9 mouse cellular contexts compared by ENCODE assay signal in the genomic region with DNA sequence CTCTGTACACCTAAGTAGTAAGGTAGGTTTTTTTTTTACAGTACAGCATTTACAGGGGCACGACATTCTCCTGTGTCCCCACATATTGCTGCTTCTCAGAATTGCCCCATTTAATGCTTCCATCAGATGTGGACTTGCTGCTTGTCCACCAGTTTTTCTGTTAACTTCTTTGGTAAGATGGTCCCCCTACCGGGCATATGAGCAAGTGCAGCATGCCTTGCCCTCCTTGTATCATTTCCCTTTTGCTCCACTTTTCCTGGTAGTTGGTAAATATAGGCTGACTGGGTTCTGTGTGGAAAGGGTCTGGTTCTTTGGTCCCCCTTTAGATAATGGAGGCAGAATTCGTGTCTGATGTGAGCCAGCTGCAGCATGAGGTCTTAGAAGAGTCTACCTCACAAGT. TPM values are rescaled to one million over a fixed set of nuclear protein-coding genes. Genes with fewer than 3 reads are reported as not detected.
DNase-seq lines count a peak whose midpoint lies in the region; ATAC-seq and TF ChIP-seq lines count a peak whose summit lies in the region.
"Had no signal": no experiment of that assay in that cellular context is flagged by ENCODE, and none has a peak within 500 bp of the region (broad histone marks: within the 10 kb centered on the region; RNA-seq: fewer than 3 reads in every experiment).

No protein-coding gene starts in this region.

- H3K9me3 ChIP-seq in midbrain, embryonic 14.5 days (ENCODE audit: control insufficient read depth, low read length) = no peaks in the 10 kb centered on the region
- no peaks in the 10 kb centered on the region for H3K9me3 ChIP-seq in midbrain, embryonic 16.5 days (replicated peaks; ENCODE audit: control insufficient read depth, low read length, poor library complexity, severe bottlenecking)
- no peaks in the 10 kb centered on the region for H3K9me3 ChIP-seq in hindbrain, postnatal 0 days (ENCODE audit: low read length)
- H3K9me3 ChIP-seq: midbrain, embryonic 12.5 days had no signal

- peaks cover 9% of the 10 kb centered on the region for H3K36me3 ChIP-seq in midbrain, embryonic 14.5 days (ENCODE audit: control insufficient read depth, insufficient read depth, low read length)
- no peaks in the 10 kb centered on the region for H3K36me3 ChIP-seq in midbrain, embryonic 16.5 days (ENCODE audit: control insufficient read depth, insufficient read depth, low read length)
- 0 out of 2 replicates have a peak, but pooled peaks cover 5% of the 10 kb centered on the region for H3K36me3 ChIP-seq in hindbrain, postnatal 0 days (ENCODE audit: insufficient read depth, low read length)

- no peak overlapping the region for H3K27ac ChIP-seq in midbrain, embryonic 14.5 days (replicated peaks; ENCODE audit: low read depth, low read length)
- no peak overlapping the region for H3K27ac ChIP-seq in midbrain, embryonic 16.5 days (ENCODE audit: low read length)
- H3K27ac ChIP-seq in hindbrain, postnatal 0 days = no peak overlapping the region
- H3K27ac ChIP-seq: midbrain, embryonic 12.5 days had no signal

- peak; percentile 35 for DNase-seq in adrenal gland, adult 8-10 months
- DNase-seq in adrenal gland, postnatal 25 days = no peak
- DNase-seq in midbrain, embryonic 14.5 days = peak; percentile 78
- peak; percentile 63 for DNase-seq in brain, embryonic 14.5 days (ENCODE audit: low read depth)
- peak; percentile 74 for DNase-seq in hindbrain, postnatal 0 days (ENCODE audit: low spot score)
- peak; percentile 43 to 53 for DNase-seq in left cerebral cortex, postnatal 10 days (ENCODE audit: extremely low spot score in 1 of 2, low spot score in 2 of 2)
- DNase-seq in skeletal muscle tissue, adult 2 months (ENCODE audit: low read depth, low spot score) = peak; percentile 17

- TF ChIP-seq CTCF in brain, embryonic 14.5 days (IDR thresholded peaks at IDR 0.05; ENCODE audit: borderline replicate concordance, extremely low read depth, insufficient read depth, insufficient read length) = peak; percentile 75; the same call in 1 of the 2 replicates
- TF ChIP-seq CTCF in hindbrain, postnatal 0 days (IDR thresholded peaks at IDR 0.05; ENCODE audit: low read depth) = peak; percentile 87

- intact Hi-C loops in left cerebral cortex, postnatal 10 days (cut with DNase I) = loop anchor here (2.0 kb wide), 1 partner anchor 67 kb away; the partner anchor contains the start of gene Adra2b

- no peak overlapping the region for H3K9ac ChIP-seq in midbrain, embryonic 14.5 days (replicated peaks; ENCODE audit: low read length)
- no peak overlapping the region for H3K9ac ChIP-seq in midbrain, embryonic 16.5 days (ENCODE audit: low read depth, low read length)
- H3K9ac ChIP-seq in hindbrain, postnatal 0 days (replicated peaks; ENCODE audit: low read length) = no peak overlapping the region
- H3K9ac ChIP-seq: midbrain, embryonic 12.5 days had no signal

- no peaks in the 10 kb centered on the region for H3K27me3 ChIP-seq in midbrain, embryonic 14.5 days (ENCODE audit: control insufficient read depth, insufficient read depth, low read length)
- no peaks in the 10 kb centered on the region for H3K27me3 ChIP-seq in midbrain, embryonic 16.5 days (ENCODE audit: control insufficient read depth, insufficient read depth, low read depth, low read length)
- H3K27me3 ChIP-seq in hindbrain, postnatal 0 days (ENCODE audit: insufficient read depth, low read length) = no peaks in the 10 kb centered on the region

- H3K4me3 ChIP-seq in midbrain, embryonic 14.5 days (replicated peaks; ENCODE audit: low read depth, low read length) = no peak overlapping the region
- H3K4me3 ChIP-seq in midbrain, embryonic 16.5 days (ENCODE audit: low read depth, low read length) = no peak overlapping the region
- H3K4me3 ChIP-seq in hindbrain, postnatal 0 days (ENCODE audit: low read length) = no peak overlapping the region
- H3K4me3 ChIP-seq: midbrain, embryonic 12.5 days had no signal

- no peak for TF ChIP-seq POLR2A in brain, embryonic 14.5 days (IDR thresholded peaks at IDR 0.05; ENCODE audit: borderline replicate concordance, extremely low read depth, insufficient read depth, insufficient read length, poor library complexity, severe bottlenecking)

- no peaks in the 10 kb centered on the region for H3K4me1 ChIP-seq in midbrain, embryonic 14.5 days (ENCODE audit: control insufficient read depth, insufficient read depth, low read length)
- H3K4me1 ChIP-seq in midbrain, embryonic 16.5 days (ENCODE audit: control insufficient read depth, insufficient read depth, low read length) = no peaks in the 10 kb centered on the region
- H3K4me1 ChIP-seq in hindbrain, postnatal 0 days (ENCODE audit: insufficient read depth, low read length) = no peaks in the 10 kb centered on the region
- H3K4me1 ChIP-seq: midbrain, embryonic 12.5 days had no signal

- WGBS in midbrain, embryonic 14.5 days = 22% methylated on average over 3 of the region's 3 CpGs
- WGBS in midbrain, embryonic 16.5 days = 19% methylated on average over 3 of the region's 3 CpGs
- WGBS in hindbrain, postnatal 0 days = 17% methylated on average over 3 of the region's 3 CpGs

- no peak overlapping the region for H3K4me2 ChIP-seq in midbrain, embryonic 14.5 days (ENCODE audit: low read length)
- no peak overlapping the region for H3K4me2 ChIP-seq in midbrain, embryonic 16.5 days (ENCODE audit: low read length)
- H3K4me2 ChIP-seq in hindbrain, postnatal 0 days (ENCODE audit: low read depth, low read length) = no peak overlapping the region
- H3K4me2 ChIP-seq: midbrain, embryonic 12.5 days had no signal

- no peak for ATAC-seq in midbrain, embryonic 14.5 days (ENCODE audit: low FRiP score, low TSS enrichment)
- no peak for ATAC-seq in midbrain, embryonic 16.5 days
- no peak for ATAC-seq in hindbrain, postnatal 0 days

RNA-seq across cellular contexts. Expression of gene Gpat2, which starts 5.2 kb away (rescaled TPM):
- total RNA-seq in adrenal gland, adult 8-10 months (2022) = under 1 TPM in 3 of 4 experiments, not detected in 1; 0.17 to 0.94 (median 0.71) TPM
- total RNA-seq in adrenal gland, postnatal 25 days (2021) = 0.43 TPM in 1 of 2 replicates, not detected in the other
- polyA plus RNA-seq in midbrain, embryonic 14.5 days (2014; fragmentation: Nextera tagmentation; extraction: Ambion mirVana) = 0.08 TPM in 2 replicates
- polyA plus RNA-seq in midbrain, embryonic 16.5 days (2015; fragmentation: Nextera tagmentation; extraction: Ambion mirVana) = 0.12 and 0.23 TPM in 2 replicates
- 0.07 and 0.13 TPM in 2 replicates for polyA plus RNA-seq in brain, embryonic 14.5 days (2012; rRNA removed)
- 0.42 TPM in 1 of 2 replicates, not detected in the other for total RNA-seq in hindbrain, postnatal 0 days (2014; rRNA removed)
- polyA plus RNA-seq in hindbrain, postnatal 0 days (2015; fragmentation: Nextera tagmentation; extraction: Ambion mirVana) = 0.21 and 0.28 TPM in 2 replicates
- total RNA-seq in left cerebral cortex, postnatal 10 days (2021) = under 1 TPM; 0.39 to 0.49 TPM
- polyA plus RNA-seq: midbrain, embryonic 12.5 days had no signal

RNA-seq across cellular contexts. Expression of gene Fahd2a, which starts 14.1 kb away (rescaled TPM):
- 10 to 100 TPM; 50.4 to 65.8 (median 54.9) TPM for total RNA-seq in adrenal gland, adult 8-10 months (2022)
- 42.0 and 46.8 TPM in 2 replicates for total RNA-seq in adrenal gland, postnatal 25 days (2021)
- polyA plus RNA-seq in midbrain, embryonic 14.5 days (2014; fragmentation: Nextera tagmentation; extraction: Ambion mirVana) = 37.0 and 42.8 TPM in 2 replicates
- 32.2 and 37.3 TPM in 2 replicates for polyA plus RNA-seq in midbrain, embryonic 16.5 days (2015; fragmentation: Nextera tagmentation; extraction: Ambion mirVana)
- polyA plus RNA-seq in brain, embryonic 14.5 days (2012; rRNA removed) = 25.8 and 30.8 TPM in 2 replicates
- 29.4 and 44.4 TPM in 2 replicates for total RNA-seq in hindbrain, postnatal 0 days (2014; rRNA removed)
- polyA plus RNA-seq in hindbrain, postnatal 0 days (2015; fragmentation: Nextera tagmentation; extraction: Ambion mirVana) = 33.6 and 34.0 TPM in 2 replicates
- total RNA-seq in left cerebral cortex, postnatal 10 days (2021) = 10 to 100 TPM; 15.6 to 18.6 TPM
